Comparison of ENCODE assay signal across 7 mouse cellular contexts in genomic region chr8:124277951-124278910, GRCm38 (mm10). TPM values are rescaled to one million over a fixed set of nuclear protein-coding genes. Genes with fewer than 3 reads are reported as not detected.
DNase-seq lines count a peak whose midpoint lies in the region; ATAC-seq lines count a peak whose summit lies in the region.

No protein-coding gene starts in this region.

- H3K4me2 ChIP-seq in hindbrain, embryonic 12.5 days (replicated peaks): no peak overlapping the region
- H3K4me2 ChIP-seq in hindbrain, embryonic 14.5 days (replicated peaks): no peak overlapping the region

- no peak overlapping the region for H3K9ac ChIP-seq in hindbrain, embryonic 12.5 days
- no peak overlapping the region for H3K9ac ChIP-seq in hindbrain, embryonic 14.5 days

- 72% methylated on average over 24 of the region's 24 CpGs for WGBS in hindbrain, embryonic 12.5 days
- WGBS in hindbrain, embryonic 14.5 days: 64% methylated on average over 24 of the region's 24 CpGs

- H3K4me3 ChIP-seq in hindbrain, embryonic 12.5 days: no peak overlapping the region
- no peak overlapping the region for H3K4me3 ChIP-seq in hindbrain, embryonic 14.5 days (replicated peaks; ENCODE audit: low read length)

- H3K27me3 ChIP-seq in hindbrain, embryonic 12.5 days: no peaks in the 10 kb centered on the region
- no peaks in the 10 kb centered on the region for H3K27me3 ChIP-seq in hindbrain, embryonic 14.5 days (ENCODE audit: control insufficient read depth, insufficient read depth, low read length)

- H3K36me3 ChIP-seq in hindbrain, embryonic 12.5 days: peaks cover 11% of the 10 kb centered on the region
- H3K36me3 ChIP-seq in hindbrain, embryonic 14.5 days (replicated peaks; ENCODE audit: control insufficient read depth, insufficient read depth): no peaks in the 10 kb centered on the region

- intact Hi-C loops in heart, postnatal 25 days (cut with DNase I): no loop called here

- DNase-seq in hindbrain, embryonic 14.5 days (ENCODE audit: low spot score): no peak
- peak; percentile 33 for DNase-seq in 416B (ENCODE audit: low read depth)
- DNase-seq in Muller cell, postnatal 12 days (ENCODE audit: inconsistent ontology term): peak; percentile 82
- DNase-seq in heart, postnatal 25 days (ENCODE audit: low spot score): peak; percentile 55
- DNase-seq in embryo, embryonic 9.5 days (ENCODE audit: extremely low spot score): no peak
- DNase-seq in thymus, postnatal 36 days: no peak

- ATAC-seq in hindbrain, embryonic 12.5 days (ENCODE audit: low FRiP score): no peak
- ATAC-seq in hindbrain, embryonic 14.5 days (ENCODE audit: low FRiP score): no peak

- H3K27ac ChIP-seq in hindbrain, embryonic 12.5 days: peak overlapping the region; percentile 40; the same call in 1 of the 2 replicates
- no peak overlapping the region for H3K27ac ChIP-seq in hindbrain, embryonic 14.5 days

- 0 out of 2 replicates have a peak, but pooled peaks cover 6% of the 10 kb centered on the region for H3K9me3 ChIP-seq in hindbrain, embryonic 12.5 days (replicated peaks)
- no peaks in the 10 kb centered on the region for H3K9me3 ChIP-seq in hindbrain, embryonic 14.5 days (ENCODE audit: control insufficient read depth, low read length)

- peaks cover 75% of the 10 kb centered on the region for H3K4me1 ChIP-seq in hindbrain, embryonic 12.5 days
- peaks cover 43% of the 10 kb centered on the region for H3K4me1 ChIP-seq in hindbrain, embryonic 14.5 days (replicated peaks; ENCODE audit: control insufficient read depth, insufficient read depth, low read length)

RNA-seq across cellular contexts. Expression of gene Galnt2, which starts 47.0 kb away (rescaled TPM):
- 84.8 and 86.1 TPM in 2 replicates for polyA plus RNA-seq in hindbrain, embryonic 12.5 days (2016; fragmentation: Nextera tagmentation; extraction: Ambion mirVana)
- 62.9 and 70.6 TPM in 2 replicates for polyA plus RNA-seq in hindbrain, embryonic 14.5 days (2014; fragmentation: Nextera tagmentation; extraction: Ambion mirVana)
- total RNA-seq in heart, postnatal 25 days (2021): 10 to 100 TPM; 37.7 to 41.6 TPM

Comparison
In these comparisons a context has a peak if more than half of its experiments do, and no peak if none do; other contexts are left out.
1. DNase-seq: peak in 416B (single experiment), Muller cell, postnatal 12 days (single experiment) and heart, postnatal 25 days (single experiment); none in hindbrain, embryonic 14.5 days (single experiment), embryo, embryonic 9.5 days (single experiment) and thymus, postnatal 36 days (0 of 2).